8 mouse cellular contexts compared by ENCODE assay signal in the genomic region with DNA sequence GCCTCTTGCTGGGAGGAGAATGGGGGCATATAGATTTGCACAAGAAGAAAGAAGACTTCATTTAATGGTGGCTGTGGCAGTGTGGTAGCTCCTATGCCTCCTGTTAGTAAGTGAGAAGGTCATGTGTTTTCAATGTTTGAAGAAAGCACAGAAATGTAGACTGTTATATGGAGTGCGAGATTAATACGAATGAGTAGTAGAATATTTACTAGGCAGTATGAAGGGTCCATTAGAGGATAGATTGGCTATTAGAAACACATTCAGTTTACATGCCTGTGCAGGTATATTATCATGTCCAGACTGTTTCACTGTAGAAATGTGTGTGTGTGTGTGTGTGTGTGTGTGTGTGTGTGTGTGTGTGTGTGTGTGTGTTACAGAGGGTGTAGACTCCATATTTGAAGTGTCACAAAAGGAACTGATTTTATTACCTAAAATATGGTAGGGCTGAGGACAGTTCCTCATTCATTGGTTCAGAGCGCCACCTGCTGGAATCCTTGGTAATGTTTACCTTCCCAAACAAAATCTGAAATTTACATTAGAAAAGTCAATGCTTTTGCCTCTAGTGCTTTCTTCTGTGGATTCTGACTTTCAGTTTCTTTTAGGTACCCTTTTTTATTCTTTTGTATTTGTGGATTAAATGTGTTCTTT. TPM values are rescaled to one million over a fixed set of nuclear protein-coding genes. Genes with fewer than 3 reads are reported as not detected.
DNase-seq lines count a peak whose midpoint lies in the region; ATAC-seq and TF ChIP-seq lines count a peak whose summit lies in the region.

No protein-coding gene starts in this region.

- no peaks in the 10 kb centered on the region for H3K4me1 ChIP-seq in heart, embryonic 11.5 days (ENCODE audit: control insufficient read depth, insufficient read depth, low read length)
- no peaks in the 10 kb centered on the region for H3K4me1 ChIP-seq in forebrain, embryonic 11.5 days (replicated peaks; ENCODE audit: control insufficient read depth, insufficient read depth, low read length)
- H3K4me1 ChIP-seq in hindbrain, postnatal 0 days (ENCODE audit: insufficient read depth, low read length), result no peaks in the 10 kb centered on the region
- H3K4me1 ChIP-seq in midbrain, embryonic 11.5 days (ENCODE audit: control insufficient read depth, insufficient read depth, low read length), result no peaks in the 10 kb centered on the region

- no peak overlapping the region for H3K4me3 ChIP-seq in heart, embryonic 11.5 days (ENCODE audit: low read depth, low read length)
- H3K4me3 ChIP-seq in forebrain, embryonic 11.5 days (ENCODE audit: low read depth, low read length), result no peak overlapping the region
- H3K4me3 ChIP-seq in hindbrain, postnatal 0 days (ENCODE audit: low read length), result no peak overlapping the region
- no peak overlapping the region for H3K4me3 ChIP-seq in midbrain, embryonic 11.5 days (ENCODE audit: low read depth, low read length)

- ATAC-seq in heart, embryonic 11.5 days (replicated peaks; ENCODE audit: insufficient number of reproducible peaks, low FRiP score, low TSS enrichment), result no peak
- peak; percentile 79 for ATAC-seq in forebrain, embryonic 11.5 days (replicated peaks; ENCODE audit: low FRiP score)
- ATAC-seq in hindbrain, postnatal 0 days, result peak; percentile 85
- ATAC-seq in midbrain, embryonic 11.5 days (ENCODE audit: low FRiP score), result peak; percentile 83

- peak; percentile 27 to 88 for DNase-seq in heart, adult 18-20 months
- DNase-seq in c-Kit-positive CD71-positive TER-119-negative erythroid progenitor cells, embryonic 14.5 days (ENCODE audit: low read depth), result peak; percentile 44
- DNase-seq in forebrain, embryonic 11.5 days (ENCODE audit: low spot score), result peak; percentile 75
- DNase-seq in hindbrain, postnatal 0 days (ENCODE audit: low spot score), result peak; percentile 91
- DNase-seq in left cerebral cortex, postnatal 25 days (ENCODE audit: low spot score in 2 of 2), result peak; percentile 74 to 80
- DNase-seq in midbrain, embryonic 11.5 days (ENCODE audit: low spot score, missing footprints), result peak; percentile 98
- DNase-seq in right cerebral cortex, postnatal 4 days, result peak; percentile 98

- no peaks in the 10 kb centered on the region for H3K27me3 ChIP-seq in heart, embryonic 11.5 days (ENCODE audit: control insufficient read depth, insufficient read depth, low read length)
- no peaks in the 10 kb centered on the region for H3K27me3 ChIP-seq in forebrain, embryonic 11.5 days (ENCODE audit: control insufficient read depth, insufficient read depth, low read length)
- H3K27me3 ChIP-seq in hindbrain, postnatal 0 days (ENCODE audit: insufficient read depth, low read length), result no peaks in the 10 kb centered on the region
- H3K27me3 ChIP-seq in midbrain, embryonic 11.5 days (ENCODE audit: control insufficient read depth, insufficient read depth, low read length), result no peaks in the 10 kb centered on the region

- no peak overlapping the region for H3K27ac ChIP-seq in heart, embryonic 11.5 days (ENCODE audit: low read depth, low read length)
- H3K27ac ChIP-seq in forebrain, embryonic 11.5 days (ENCODE audit: low read depth, low read length), result no peak overlapping the region
- H3K27ac ChIP-seq in hindbrain, postnatal 0 days, result no peak overlapping the region
- no peak overlapping the region for H3K27ac ChIP-seq in midbrain, embryonic 11.5 days (ENCODE audit: low read depth, low read length)

- no peaks in the 10 kb centered on the region for H3K9me3 ChIP-seq in heart, embryonic 11.5 days (replicated peaks; ENCODE audit: control insufficient read depth, low read length)
- no peaks in the 10 kb centered on the region for H3K9me3 ChIP-seq in forebrain, embryonic 11.5 days (ENCODE audit: control insufficient read depth, low read length)
- H3K9me3 ChIP-seq in hindbrain, postnatal 0 days (ENCODE audit: low read length), result no peaks in the 10 kb centered on the region
- H3K9me3 ChIP-seq in midbrain, embryonic 11.5 days (ENCODE audit: control insufficient read depth, low read length), result no peaks in the 10 kb centered on the region

- 25% methylated on average over 3 of the region's 3 CpGs for WGBS in heart, embryonic 11.5 days (ENCODE audit: insufficient replicate concordance)
- 31% methylated on average over 3 of the region's 3 CpGs for WGBS in forebrain, embryonic 11.5 days
- 38% methylated on average over 3 of the region's 3 CpGs for WGBS in hindbrain, postnatal 0 days
- 46% methylated on average over 3 of the region's 3 CpGs for WGBS in midbrain, embryonic 11.5 days

- peak; percentile 83 for TF ChIP-seq CTCF in hindbrain, postnatal 0 days (IDR thresholded peaks at IDR 0.05; ENCODE audit: low read depth)

- intact Hi-C loops in left cerebral cortex, postnatal 25 days (cut with DNase I), result loop anchor here (2.0 to 10.0 kb wide), 6 partner anchors 76 to 986 kb away; partner anchors contain the start of gene Dusp23

- no peaks in the 10 kb centered on the region for H3K36me3 ChIP-seq in heart, embryonic 11.5 days (ENCODE audit: control insufficient read depth, insufficient read depth, low read length)
- no peaks in the 10 kb centered on the region; the same call in 1 of the 2 replicates for H3K36me3 ChIP-seq in forebrain, embryonic 11.5 days (ENCODE audit: control insufficient read depth, insufficient read depth, low read length)
- H3K36me3 ChIP-seq in hindbrain, postnatal 0 days (ENCODE audit: insufficient read depth, low read length), result no peaks in the 10 kb centered on the region
- H3K36me3 ChIP-seq in midbrain, embryonic 11.5 days (ENCODE audit: control insufficient read depth, insufficient read depth, low read length), result no peaks in the 10 kb centered on the region

- no peak overlapping the region for H3K9ac ChIP-seq in heart, embryonic 11.5 days (ENCODE audit: low read depth, low read length)
- no peak overlapping the region for H3K9ac ChIP-seq in forebrain, embryonic 11.5 days (ENCODE audit: low read length)
- H3K9ac ChIP-seq in hindbrain, postnatal 0 days (replicated peaks; ENCODE audit: low read length), result no peak overlapping the region
- no peak overlapping the region for H3K9ac ChIP-seq in midbrain, embryonic 11.5 days (ENCODE audit: low read length)

- H3K4me2 ChIP-seq in heart, embryonic 11.5 days, result no peak overlapping the region
- H3K4me2 ChIP-seq in forebrain, embryonic 11.5 days (ENCODE audit: low read depth, low read length, severe bottlenecking), result no peak overlapping the region
- no peak overlapping the region for H3K4me2 ChIP-seq in hindbrain, postnatal 0 days (ENCODE audit: low read depth, low read length)
- no peak overlapping the region for H3K4me2 ChIP-seq in midbrain, embryonic 11.5 days

RNA-seq across cellular contexts. Expression of gene Cadm3, which starts 31.0 kb away (rescaled TPM):
- 1 to 10 TPM; 2.1 to 2.3 TPM for total RNA-seq in heart, adult 18-20 months (2021)
- 1.3 TPM in 2 replicates for polyA plus RNA-seq in heart, embryonic 11.5 days (2014; fragmentation: Nextera tagmentation; extraction: Ambion mirVana)
- polyA plus RNA-seq in forebrain, embryonic 11.5 days (2014; fragmentation: Nextera tagmentation; extraction: Ambion mirVana), result 15.6 and 16.0 TPM in 2 replicates
- 533 and 565 TPM in 2 replicates for total RNA-seq in hindbrain, postnatal 0 days (2014; rRNA removed)
- polyA plus RNA-seq in hindbrain, postnatal 0 days (2015; fragmentation: Nextera tagmentation; extraction: Ambion mirVana), result 52.5 and 53.1 TPM in 2 replicates
- total RNA-seq in left cerebral cortex, postnatal 25 days (2021), result 100 to 1,000 TPM; 428 to 459 TPM
- 19.4 and 22.9 TPM in 2 replicates for polyA plus RNA-seq in midbrain, embryonic 11.5 days (2014; fragmentation: Nextera tagmentation; extraction: Ambion mirVana)

RNA-seq across cellular contexts. Expression of gene Aim2, which starts 47.8 kb away (rescaled TPM):
- 1 to 10 TPM; 1.2 to 1.6 TPM for total RNA-seq in heart, adult 18-20 months (2021)
- polyA plus RNA-seq in heart, embryonic 11.5 days (2014; fragmentation: Nextera tagmentation; extraction: Ambion mirVana), result 1.9 and 3.1 TPM in 2 replicates
- 4.3 and 5.8 TPM in 2 replicates for polyA plus RNA-seq in forebrain, embryonic 11.5 days (2014; fragmentation: Nextera tagmentation; extraction: Ambion mirVana)
- 1.6 and 19.1 TPM in 2 replicates for total RNA-seq in hindbrain, postnatal 0 days (2014; rRNA removed)
- polyA plus RNA-seq in hindbrain, postnatal 0 days (2015; fragmentation: Nextera tagmentation; extraction: Ambion mirVana), result 1.4 and 1.9 TPM in 2 replicates
- total RNA-seq in left cerebral cortex, postnatal 25 days (2021), result 1 to 10 TPM; 1.6 to 2.5 TPM
- polyA plus RNA-seq in midbrain, embryonic 11.5 days (2014; fragmentation: Nextera tagmentation; extraction: Ambion mirVana), result 4.1 and 6.6 TPM in 2 replicates

Comparison
In these comparisons a context has a peak if more than half of its experiments do, and no peak if none do; other contexts are left out.
1. DNase-seq: peak in every context shown above with its lines; median percentile 98 in midbrain, embryonic 11.5 days; 98 in right cerebral cortex, postnatal 4 days; 91 in hindbrain, postnatal 0 days; 77 in left cerebral cortex, postnatal 25 days; 75 in forebrain, embryonic 11.5 days; 58 in heart, adult 18-20 months; 44 in c-Kit-positive CD71-positive TER-119-negative erythroid progenitor cells, embryonic 14.5 days.